Mouse (Mus musculus): ENCODE data around the gene Adam12.

The Adam12 gene

GRCm38 (mm10) chr7:134150305-134150704 is 81.6 kb downstream of the Adam12 start:
- no peak for DNase-seq (ENCODE audit: low spot score)

DNA sequence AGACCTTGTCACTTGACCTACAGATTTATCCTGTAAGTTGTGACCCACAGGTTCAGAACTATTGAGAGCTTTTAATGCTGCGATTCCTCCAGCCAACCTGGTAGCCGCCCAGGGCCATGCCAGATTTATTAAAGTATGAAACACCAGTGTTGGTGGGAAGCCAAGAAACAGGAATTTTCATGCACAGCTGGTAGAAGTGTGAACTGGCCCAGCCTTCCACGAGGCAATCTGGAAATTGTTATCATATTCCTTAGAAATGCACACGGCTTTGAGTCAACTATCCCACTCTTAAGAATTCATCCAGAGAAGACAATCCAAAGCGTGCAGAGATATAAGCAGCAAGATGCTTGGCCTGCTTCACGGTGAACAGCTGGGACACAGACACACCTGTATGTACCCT is 82.6 kb downstream of the Adam12 start:
- no peak for DNase-seq (ENCODE audit: low spot score)

DNA sequence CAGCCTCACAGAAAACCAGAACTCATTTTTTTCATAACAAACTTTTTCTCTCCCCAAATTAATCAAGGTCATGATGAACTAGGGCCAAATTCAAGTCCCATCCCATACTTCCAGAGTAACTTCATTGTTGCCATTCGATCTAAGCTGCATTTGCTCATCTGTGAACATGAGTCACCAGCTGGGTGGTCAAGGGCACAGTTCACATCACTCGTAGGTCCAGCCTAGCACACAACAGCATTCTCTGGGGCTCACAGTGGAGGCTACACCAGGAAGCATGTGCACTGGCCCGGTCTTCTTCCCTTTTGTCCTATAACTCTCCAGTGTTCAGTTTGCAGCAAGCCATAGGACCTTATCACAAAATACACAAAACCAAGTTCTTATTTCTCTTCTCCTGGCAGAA is 84.4 kb downstream of the Adam12 start:
- no peak for DNase-seq (ENCODE audit: low spot score)

DNA sequence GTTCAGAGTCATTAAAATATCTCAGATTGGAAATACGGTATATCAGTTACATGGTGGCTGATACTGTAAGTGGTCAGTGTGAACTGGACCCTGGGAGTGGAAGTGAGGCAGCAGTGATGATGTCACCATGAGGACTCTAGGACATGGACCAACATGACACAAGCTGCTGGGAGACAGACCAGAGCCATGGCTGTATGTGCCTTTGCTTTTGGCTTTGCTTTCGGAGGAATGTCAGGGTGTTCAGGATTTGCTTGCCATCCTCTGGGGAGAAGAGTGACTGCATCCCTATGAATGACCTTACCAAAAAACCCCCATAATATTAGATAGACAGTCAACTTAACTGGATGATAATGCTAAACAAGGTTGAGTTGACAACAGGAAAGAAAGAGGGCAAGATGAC is 85.1 kb downstream of the Adam12 start:
- DNase-seq (ENCODE audit: low spot score), result no peak

DNA sequence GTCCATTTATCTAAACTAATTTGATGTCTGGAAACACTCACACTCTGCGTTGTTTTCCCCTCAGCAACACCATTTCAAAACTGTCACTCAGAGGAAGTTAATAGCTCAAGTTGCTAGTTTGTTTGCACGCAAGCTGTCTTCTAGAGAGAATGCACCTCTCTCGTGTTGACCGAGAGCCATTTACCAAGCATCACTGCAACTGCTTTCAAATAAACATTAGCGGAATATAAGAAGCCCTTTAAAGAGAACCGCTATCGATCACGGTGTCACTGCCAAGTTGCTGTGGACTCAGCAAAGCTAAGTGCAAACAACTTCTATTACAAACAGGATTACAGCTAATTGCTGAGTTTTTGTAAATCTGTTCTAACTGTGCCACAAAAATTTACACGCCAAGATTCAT is 87.8 kb downstream of the Adam12 start:
- no peak for DNase-seq (ENCODE audit: low spot score)

GRCm38 (mm10) chr7:134139291-134139949 is 92.5 kb downstream of the Adam12 start:
- no peak for DNase-seq (ENCODE audit: low spot score)

DNA sequence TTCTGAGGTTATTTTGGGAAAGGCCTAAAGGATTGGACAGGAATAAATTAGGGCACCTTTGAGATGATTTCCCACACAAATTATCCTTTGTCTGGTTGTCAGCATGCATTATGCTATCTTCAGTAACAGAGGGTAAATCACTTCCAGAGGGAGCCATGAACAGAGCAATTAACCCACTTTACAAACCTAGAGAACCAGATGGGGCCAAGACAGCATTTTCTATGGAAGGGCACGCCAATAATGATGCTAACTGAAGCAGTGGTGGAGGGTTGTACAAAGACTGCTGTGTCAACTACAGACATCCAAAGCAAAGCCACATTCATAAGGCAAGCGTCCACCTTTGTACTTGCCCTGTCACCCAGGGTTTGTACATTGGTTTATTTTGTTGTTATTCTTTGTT is 99.6 kb downstream of the Adam12 start:
- no peak for DNase-seq (ENCODE audit: low spot score)

DNA sequence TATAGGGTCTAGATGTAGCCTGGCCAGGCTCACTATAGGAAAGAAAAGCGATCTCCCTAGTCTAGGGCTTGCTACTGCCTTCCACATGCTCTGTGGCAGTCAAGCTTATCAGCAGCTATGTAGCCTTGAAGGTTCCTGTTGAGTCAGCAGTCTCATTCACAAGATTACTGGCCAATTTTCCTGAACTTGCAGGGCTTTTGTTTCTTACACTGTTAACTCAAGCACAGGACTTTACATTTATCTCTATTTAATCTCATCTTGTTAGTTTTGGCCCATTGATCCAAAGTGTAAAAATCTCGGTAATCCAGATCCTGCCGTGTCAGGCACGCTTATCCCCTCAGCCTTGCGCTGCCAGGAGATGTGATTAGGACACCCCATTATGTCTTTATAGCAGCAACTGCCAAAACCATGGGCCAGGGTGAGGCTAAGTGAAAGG is 103.8 kb downstream of the Adam12 start:
- no peak for DNase-seq (ENCODE audit: low spot score)

- no peak for DNase-seq (ENCODE audit: low spot score)
Measured at GRCm38 (mm10) chr7:134121397-134121796, 110.5 kb downstream of the Adam12 start.

- DNase-seq (ENCODE audit: low spot score), result no peak
Measured at GRCm38 (mm10) chr7:134115438-134115837, 116.5 kb downstream of the Adam12 start.

GRCm38 (mm10) chr7:134114311-134115188 is 117.4 kb downstream of the Adam12 start:
- DNase-seq (ENCODE audit: low spot score), result no peak

DNA sequence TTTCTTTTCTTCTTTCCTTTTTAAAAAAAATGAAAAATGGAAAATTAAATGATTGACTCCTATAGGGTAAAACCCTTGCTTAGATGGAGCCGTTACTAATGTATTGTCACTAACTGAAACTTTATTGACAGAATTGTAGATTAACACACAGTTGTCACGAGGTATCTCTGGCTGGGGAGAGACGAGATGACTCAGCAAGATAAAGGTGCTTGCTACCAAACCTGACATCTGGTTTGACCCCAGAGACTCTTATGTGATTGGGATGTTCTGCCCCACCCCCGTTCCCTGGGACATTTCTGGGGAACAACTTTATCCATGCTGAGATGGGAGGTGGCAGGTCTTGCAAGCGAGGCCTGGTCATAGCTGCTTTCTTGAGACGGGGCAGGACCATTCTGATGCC is 118.1 kb downstream of the Adam12 start:
- no peak for DNase-seq (ENCODE audit: low spot score)

GRCm38 (mm10) chr7:134110116-134110515 is 121.8 kb downstream of the Adam12 start:
- DNase-seq (ENCODE audit: low spot score), result no peak

GRCm38 (mm10) chr7:134107849-134108248 is 124.1 kb downstream of the Adam12 start:
- no peak for DNase-seq (ENCODE audit: low spot score)

DNA sequence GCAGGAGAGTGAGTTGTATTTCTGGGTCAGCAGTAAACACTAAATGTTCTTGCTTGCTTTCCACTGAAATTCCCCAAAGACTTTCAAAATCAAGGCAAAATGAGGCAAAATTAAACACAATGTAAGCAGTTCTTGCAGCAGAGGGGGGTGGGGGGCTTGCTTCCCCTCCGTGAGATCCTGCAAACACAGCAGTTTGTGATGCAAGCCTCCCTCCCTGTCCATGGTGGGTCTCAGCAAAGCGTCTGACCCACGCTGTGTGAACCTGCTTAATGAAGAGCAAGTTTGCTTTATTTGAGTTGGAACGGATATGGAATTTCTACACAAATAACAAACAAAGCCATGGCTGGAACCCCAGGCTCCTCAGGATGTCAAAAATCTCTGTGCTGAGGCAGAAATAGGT is 132.9 kb downstream of the Adam12 start:
- no peak for DNase-seq (ENCODE audit: low spot score)

- DNase-seq (ENCODE audit: low spot score), result no peak
Measured at GRCm38 (mm10) chr7:134097861-134098260, 134.1 kb downstream of the Adam12 start.

DNA sequence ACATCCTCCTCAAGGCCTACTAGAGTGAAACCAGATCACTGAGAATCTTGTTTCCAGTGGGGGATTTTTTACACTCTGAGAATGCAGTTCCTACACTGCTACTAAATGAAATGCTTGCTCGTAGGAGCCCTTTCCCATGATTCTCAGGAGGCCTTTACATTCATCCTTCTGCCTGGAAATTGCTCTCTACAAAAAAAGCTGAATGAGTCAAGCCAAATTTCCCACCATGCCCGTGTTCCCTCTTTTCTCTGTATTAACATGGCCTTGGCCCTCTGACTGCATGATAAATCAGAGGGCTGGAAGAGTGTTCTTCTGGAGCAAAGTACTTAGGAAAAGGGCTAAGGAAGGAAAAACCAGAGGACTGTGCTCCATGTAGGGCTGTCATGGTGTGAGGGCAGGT is 138.1 kb downstream of the Adam12 start:
- DNase-seq (ENCODE audit: low spot score), result no peak

GRCm38 (mm10) chr7:134090764-134091163 is 141.2 kb downstream of the Adam12 start:
- DNase-seq (ENCODE audit: low spot score), result no peak

- DNase-seq (ENCODE audit: low spot score), result no peak
Measured at GRCm38 (mm10) chr7:134090256-134090655, 141.7 kb downstream of the Adam12 start.

DNA sequence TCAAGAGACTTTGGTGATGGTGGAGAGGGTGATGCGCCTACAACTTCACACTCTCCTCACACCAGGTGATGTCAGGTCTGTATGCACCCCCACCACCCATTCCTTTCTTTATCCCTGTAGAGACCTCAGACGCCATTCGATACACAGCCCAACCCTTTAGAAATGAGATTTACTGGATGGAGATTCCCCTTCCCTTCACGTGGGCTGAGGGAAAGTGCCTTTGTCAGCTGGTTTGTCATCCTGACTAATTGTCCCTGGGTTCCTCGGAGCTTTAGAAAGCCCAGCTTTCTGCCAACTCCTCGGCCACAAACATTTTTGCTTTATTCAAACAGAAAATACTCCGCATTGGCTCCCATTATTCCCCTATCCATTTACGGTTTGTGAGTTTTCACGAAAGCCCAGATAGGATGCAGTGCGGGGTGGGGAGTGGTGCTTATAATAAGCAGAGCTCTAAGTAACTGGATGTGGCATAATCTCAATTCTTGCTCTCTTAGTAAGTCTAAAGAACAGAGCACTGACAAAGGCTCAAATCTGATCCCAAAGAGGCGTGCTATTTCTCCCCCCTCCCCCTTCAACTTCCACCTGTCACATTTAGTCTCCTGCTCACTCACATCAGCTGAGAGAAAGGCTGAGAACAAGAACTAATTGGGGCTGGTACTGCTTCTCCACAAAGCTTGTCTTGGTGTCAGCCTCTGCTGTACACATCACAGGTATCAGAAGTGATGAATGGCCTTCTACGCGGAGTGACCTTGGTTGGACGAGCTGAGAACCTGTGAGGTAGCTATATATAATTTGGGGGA is 143.2 kb downstream of the Adam12 start:
- DNase-seq (ENCODE audit: low spot score), result no peak

- DNase-seq (ENCODE audit: low spot score), result no peak
Measured at GRCm38 (mm10) chr7:134085396-134085795, 146.6 kb downstream of the Adam12 start.

- DNase-seq (ENCODE audit: low spot score), result no peak
Measured at GRCm38 (mm10) chr7:134084926-134085325, 147.0 kb downstream of the Adam12 start.
